Comparison of ENCODE assay signal across 7 mouse cellular contexts in the genomic region with DNA sequence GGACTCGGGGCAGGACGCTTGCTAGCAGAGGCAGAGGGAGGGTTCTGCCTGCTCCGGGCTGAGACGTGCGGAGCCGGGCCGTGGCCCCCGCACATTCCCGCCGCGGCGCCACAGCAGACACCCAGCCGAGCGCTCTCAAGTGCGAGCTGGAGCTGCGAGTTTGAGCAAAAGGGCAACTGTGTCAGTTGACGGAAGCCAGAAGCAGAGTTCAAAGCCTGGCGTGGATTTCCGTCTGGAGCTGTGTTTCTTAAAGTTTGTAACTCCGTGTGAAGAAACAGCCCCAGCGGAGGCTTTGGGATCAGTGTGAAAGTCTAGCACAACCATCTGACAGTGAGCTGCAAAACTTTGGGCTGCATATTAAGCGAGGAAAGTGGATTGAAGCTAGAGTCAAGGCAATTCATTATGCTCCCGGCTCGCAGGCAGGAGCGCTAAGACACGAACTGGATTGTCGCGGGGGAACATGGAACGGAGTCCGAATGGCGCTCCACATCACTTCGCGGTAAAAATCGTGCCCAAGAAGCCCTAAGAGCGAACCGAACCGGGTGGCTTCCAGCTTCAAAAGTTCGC. TPM values are rescaled to one million over a fixed set of nuclear protein-coding genes. Genes with fewer than 3 reads are reported as not detected.
A peak's percentile ranks its signal among the peaks of the same experiment; 100 is the strongest.
DNase-seq lines count a peak whose midpoint lies in the region; ATAC-seq lines count a peak whose summit lies in the region.

No protein-coding gene starts in this region.

- intact Hi-C loops in gastrocnemius, postnatal 14 days (cut with DNase I; ENCODE audit: low total_unique reads) = loop anchor here (2.0 kb wide), 1 partner anchor 55 kb away; no protein-coding TSS in a partner anchor
- intact Hi-C loops in left cerebral cortex, postnatal 10 days (cut with DNase I) = loop anchor here (1.0 to 5.0 kb wide), 2 partner anchors 56 to 70 kb away; no protein-coding TSS in a partner anchor

- DNase-seq in adrenal gland, adult 18-20 months (ENCODE audit: low spot score in 2 of 2) = peak; percentile 77 to 84
- DNase-seq in embryo, embryonic 10.5 days (ENCODE audit: low spot score) = peak; percentile 94
- DNase-seq in gastrocnemius, postnatal 14 days = peak; percentile 82
- DNase-seq in left cerebral cortex, postnatal 10 days (ENCODE audit: extremely low spot score in 1 of 2, low spot score in 2 of 2) = peak; percentile 90
- peak; percentile 88 for DNase-seq in right cerebral cortex, postnatal 25 days

- ATAC-seq in inflammation-experienced regulatory T-cells, adult 6 months = peak; percentile 42
- ATAC-seq in megakaryocyte-erythroid progenitor cell, adult 5-6 weeks (replicated peaks; ENCODE audit: low FRiP score, low TSS enrichment, poor library complexity, severe bottlenecking) = peak; percentile 73

RNA-seq across cellular contexts. Expression of gene Arid1a, which starts 0.8 kb away (rescaled TPM):
- total RNA-seq in adrenal gland, adult 18-20 months (2021) = 10 to 100 TPM; 37.9 to 43.6 TPM
- 10 to 100 TPM; 22.3 to 27.3 TPM for total RNA-seq in gastrocnemius, postnatal 14 days (2021)
- 10 to 100 TPM; 56.9 to 94.8 (median 76.7) TPM for polyA plus RNA-seq in inflammation-experienced regulatory T-cells, adult 6 months (2017; shearing (Covaris generic))
- total RNA-seq in left cerebral cortex, postnatal 10 days (2021) = 10 to 100 TPM; 76.0 to 76.8 TPM
- total RNA-seq in megakaryocyte-erythroid progenitor cell, adult 5-6 weeks (2014; fragmentation: Nextera tagmentation) = 127 and 136 TPM in 2 replicates
- 28.2 and 29.6 TPM in 2 replicates for total RNA-seq in megakaryocyte-erythroid progenitor cell, adult 5-6 weeks (2017)

Comparison
In these comparisons a context has a peak if more than half of its experiments do, and no peak if none do; other contexts are left out.
1. Peak in every context shown above with its lines: DNase-seq and ATAC-seq.